In genomic region chr13:97468874-97469593, GRCm38 (mm10) we compare ENCODE assay signal across 14 mouse cellular contexts.
DNase-seq lines count a peak whose midpoint lies in the region; ATAC-seq lines count a peak whose summit lies in the region.
"Had no signal": no experiment of that assay in that cellular context is flagged by ENCODE, and none has a peak within 500 bp of the region (broad histone marks: within the 10 kb centered on the region; RNA-seq: fewer than 3 reads in every experiment).

No protein-coding gene starts in this region.

- H3K27me3 ChIP-seq in hindbrain, embryonic 13.5 days, result no peaks in the 10 kb centered on the region
- no peaks in the 10 kb centered on the region for H3K27me3 ChIP-seq in neural tube, embryonic 15.5 days (replicated peaks)
- H3K27me3 ChIP-seq: embryonic facial prominence, embryonic 12.5 days had no signal

- peak; percentile 54; the same call in 1 of the 2 replicates for ATAC-seq in hindbrain, embryonic 13.5 days (ENCODE audit: low FRiP score)
- ATAC-seq in neural tube, embryonic 15.5 days (ENCODE audit: low FRiP score), result peak; percentile 65; the same call in 1 of the 2 replicates

- H3K9ac ChIP-seq in hindbrain, embryonic 13.5 days, result no peak overlapping the region
- H3K9ac ChIP-seq in neural tube, embryonic 15.5 days (replicated peaks), result no peak overlapping the region
- H3K9ac ChIP-seq: embryonic facial prominence, embryonic 12.5 days had no signal

- H3K9me3 ChIP-seq in hindbrain, embryonic 13.5 days, result no peaks in the 10 kb centered on the region
- H3K9me3 ChIP-seq in neural tube, embryonic 15.5 days (replicated peaks), result no peaks in the 10 kb centered on the region
- H3K9me3 ChIP-seq: embryonic facial prominence, embryonic 12.5 days; G1E had no signal

- peaks cover 15% of the 10 kb centered on the region for H3K4me1 ChIP-seq in hindbrain, embryonic 13.5 days (replicated peaks)
- H3K4me1 ChIP-seq in neural tube, embryonic 15.5 days, result peaks cover 14% of the 10 kb centered on the region

- no peak overlapping the region for H3K4me2 ChIP-seq in hindbrain, embryonic 13.5 days
- H3K4me2 ChIP-seq in neural tube, embryonic 15.5 days, result no peak overlapping the region
- H3K4me2 ChIP-seq: embryonic facial prominence, embryonic 12.5 days had no signal

- no peaks in the 10 kb centered on the region for H3K36me3 ChIP-seq in hindbrain, embryonic 13.5 days
- no peaks in the 10 kb centered on the region for H3K36me3 ChIP-seq in neural tube, embryonic 15.5 days
- H3K36me3 ChIP-seq: embryonic facial prominence, embryonic 12.5 days; G1E had no signal

- DNase-seq in layer of hippocampus, postnatal 14 days (ENCODE audit: low spot score in 2 of 2), result peak; percentile 21 to 51
- no peak for DNase-seq in layer of hippocampus, adult 8-10 months (ENCODE audit: low spot score in 2 of 2)
- peak; percentile 34 for DNase-seq in brain, embryonic 18.5 days (ENCODE audit: low read depth, low spot score)
- DNase-seq in right cerebral cortex, postnatal 4 days, result no peak
- DNase-seq in spleen, postnatal 36 days (ENCODE audit: low spot score in 2 of 2), result no peak
- DNase-seq: adrenal gland, postnatal 25 days; cerebellum, postnatal 36 days; heart, adult 11 months; kidney, postnatal 14 days; lung, adult 18-20 months had no signal

- WGBS in hindbrain, embryonic 13.5 days, result 62% methylated on average over 10 of the region's 10 CpGs
- 56% methylated on average over 10 of the region's 10 CpGs for WGBS in neural tube, embryonic 15.5 days

- H3K4me3 ChIP-seq in hindbrain, embryonic 13.5 days, result no peak overlapping the region
- no peak overlapping the region for H3K4me3 ChIP-seq in neural tube, embryonic 15.5 days (replicated peaks)
- H3K4me3 ChIP-seq: embryonic facial prominence, embryonic 12.5 days had no signal

- peak overlapping the region; percentile 31; the same call in 1 of the 2 replicates for H3K27ac ChIP-seq in hindbrain, embryonic 13.5 days
- no peak overlapping the region for H3K27ac ChIP-seq in neural tube, embryonic 15.5 days (replicated peaks)
- H3K27ac ChIP-seq: embryonic facial prominence, embryonic 12.5 days had no signal

Comparison
In these comparisons a context has a peak if more than half of its experiments do, and no peak if none do; other contexts are left out.
1. DNase-seq: peak in layer of hippocampus, postnatal 14 days (2 of 2) and brain, embryonic 18.5 days (single experiment); none in layer of hippocampus, adult 8-10 months (0 of 2), right cerebral cortex, postnatal 4 days (single experiment) and spleen, postnatal 36 days (0 of 2).